Comparison of ENCODE assay signal across 24 mouse cellular contexts in the genomic region with DNA sequence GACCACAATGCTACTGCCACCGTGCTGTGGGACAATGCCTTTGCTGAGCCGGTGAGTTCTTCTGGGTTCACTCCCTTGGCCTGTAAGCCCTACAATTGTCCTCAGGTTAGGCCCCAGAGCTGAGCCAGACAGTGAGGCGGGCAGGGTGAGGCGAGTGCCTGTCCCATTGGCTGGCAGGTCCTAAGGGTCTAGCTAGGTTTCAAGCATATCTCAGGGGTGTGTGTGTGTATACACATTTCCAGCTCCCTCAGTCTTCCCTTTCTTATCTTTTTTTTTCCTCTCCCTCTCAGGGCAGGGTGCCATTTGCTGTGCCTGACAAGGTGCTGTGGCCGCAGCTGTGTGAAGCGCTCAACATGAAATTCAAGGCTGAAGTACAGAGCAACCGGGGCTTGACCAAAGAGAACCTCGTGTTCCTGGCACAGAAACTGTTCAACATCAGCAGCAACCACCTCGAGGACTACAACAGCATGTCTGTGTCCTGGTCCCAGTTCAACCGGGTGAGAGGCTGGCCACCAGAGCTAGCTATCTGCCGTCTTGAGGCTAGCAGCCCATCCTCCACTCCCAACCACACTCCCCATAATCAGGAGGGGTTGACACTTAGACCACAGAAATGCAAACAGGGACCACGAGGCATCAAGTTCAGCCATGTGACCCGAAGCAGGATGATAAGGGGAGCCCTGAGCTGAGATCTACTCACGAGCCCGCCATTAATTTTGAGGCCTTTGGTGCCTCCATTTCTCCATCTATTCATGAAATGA. TPM values are rescaled to one million over a fixed set of nuclear protein-coding genes. Genes with fewer than 3 reads are reported as not detected.
DNase-seq lines count a peak whose midpoint lies in the region; ATAC-seq and TF ChIP-seq lines count a peak whose summit lies in the region.
"Had no signal": no experiment of that assay in that cellular context is flagged by ENCODE, and none has a peak within 500 bp of the region (broad histone marks: within the 10 kb centered on the region; RNA-seq: fewer than 3 reads in every experiment).

No protein-coding gene starts in this region.

- peaks cover 85% of the 10 kb centered on the region for H3K36me3 ChIP-seq in megakaryocyte, embryonic 14.5 days (replicated peaks; ENCODE audit: low read length)
- no peaks in the 10 kb centered on the region; the same call in none of the 2 replicates for H3K36me3 ChIP-seq in liver, embryonic 14.5 days (replicated peaks; ENCODE audit: control insufficient read depth, insufficient read depth, low read depth)
- H3K36me3 ChIP-seq in stomach, embryonic 14.5 days (ENCODE audit: control insufficient read depth, insufficient read depth, low read length), result no peaks in the 10 kb centered on the region
- H3K36me3 ChIP-seq: forebrain, embryonic 15.5 days; hindbrain, embryonic 13.5 days; limb, embryonic 10.5 days; neural tube, embryonic 12.5 days had no signal

- no peak overlapping the region for H3K4me2 ChIP-seq in liver, embryonic 14.5 days (ENCODE audit: low read depth)
- no peak overlapping the region for H3K4me2 ChIP-seq in stomach, embryonic 14.5 days (replicated peaks; ENCODE audit: low read depth, low read length)
- H3K4me2 ChIP-seq: forebrain, embryonic 15.5 days; hindbrain, embryonic 13.5 days; neural tube, embryonic 12.5 days had no signal

- no peaks in the 10 kb centered on the region for H3K27me3 ChIP-seq in megakaryocyte, embryonic 14.5 days (replicated peaks)
- no peaks in the 10 kb centered on the region for H3K27me3 ChIP-seq in liver, embryonic 14.5 days (ENCODE audit: control insufficient read depth, insufficient read depth, low read length)
- H3K27me3 ChIP-seq in stomach, embryonic 14.5 days (ENCODE audit: control insufficient read depth, insufficient read depth, low read length), result no peaks in the 10 kb centered on the region
- H3K27me3 ChIP-seq: forebrain, embryonic 15.5 days; neural tube, embryonic 12.5 days; Patski had no signal

- H3K27ac ChIP-seq in liver, embryonic 14.5 days, result no peak overlapping the region; the same call in 1 of the 2 replicates
- no peak overlapping the region for H3K27ac ChIP-seq in stomach, embryonic 14.5 days (ENCODE audit: low read length)
- H3K27ac ChIP-seq: forebrain, embryonic 15.5 days; hindbrain, embryonic 13.5 days; limb, embryonic 10.5 days; neural tube, embryonic 12.5 days had no signal

- no peak for ATAC-seq in megakaryocyte, adult 5-6 weeks (ENCODE audit: poor library complexity, severe bottlenecking)
- peak; percentile 47 for ATAC-seq in erythroblast, adult 5-6 weeks (replicated peaks; ENCODE audit: low FRiP score, poor library complexity, severe bottlenecking)
- peak; percentile 72 for ATAC-seq in liver, embryonic 14.5 days (ENCODE audit: insufficient read depth)
- peak; percentile 65; the same call in 1 of the 2 replicates for ATAC-seq in stomach, embryonic 14.5 days (ENCODE audit: insufficient number of reproducible peaks, insufficient read depth, low FRiP score, low read depth)
- no peak for ATAC-seq in inflammation-experienced regulatory T-cells, adult 6 months
- ATAC-seq: forebrain, embryonic 15.5 days; Patski had no signal

- peaks cover 27% of the 10 kb centered on the region for H3K4me1 ChIP-seq in megakaryocyte, embryonic 14.5 days
- peaks cover 4 to 19% of the 10 kb centered on the region in 2 experiments for H3K4me1 ChIP-seq in liver, embryonic 14.5 days (replicated peaks; ENCODE audit: control insufficient read depth in 2 of 2, insufficient read depth in 2 of 2, low read length in 1 of 2)
- no peaks in the 10 kb centered on the region for H3K4me1 ChIP-seq in stomach, embryonic 14.5 days (ENCODE audit: control insufficient read depth, insufficient read depth, low read length)
- H3K4me1 ChIP-seq: forebrain, embryonic 15.5 days; hindbrain, embryonic 13.5 days; neural tube, embryonic 12.5 days had no signal

- H3K9ac ChIP-seq in liver, embryonic 14.5 days (replicated peaks), result no peak overlapping the region; the same call in 1 of the 2 replicates
- H3K9ac ChIP-seq in stomach, embryonic 14.5 days (replicated peaks; ENCODE audit: low read depth, low read length), result no peak overlapping the region
- H3K9ac ChIP-seq: forebrain, embryonic 15.5 days; hindbrain, embryonic 13.5 days; neural tube, embryonic 12.5 days had no signal

- no peak for TF ChIP-seq CTCF in liver, embryonic 14.5 days (IDR thresholded peaks at IDR 0.05; ENCODE audit: low read depth)

- WGBS in liver, embryonic 14.5 days (ENCODE audit: insufficient replicate concordance), result 30% methylated on average over 15 of the region's 15 CpGs
- 78% methylated on average over 15 of the region's 15 CpGs for WGBS in stomach, embryonic 14.5 days

- H3K9me3 ChIP-seq in megakaryocyte, embryonic 14.5 days, result 0 out of 2 replicates have a peak, but pooled peaks cover 6% of the 10 kb centered on the region
- no peaks in the 10 kb centered on the region for H3K9me3 ChIP-seq in liver, embryonic 14.5 days (ENCODE audit: control insufficient read depth, low read length)
- no peaks in the 10 kb centered on the region for H3K9me3 ChIP-seq in stomach, embryonic 14.5 days (ENCODE audit: control insufficient read depth, low read depth, low read length)
- H3K9me3 ChIP-seq: forebrain, embryonic 15.5 days; hindbrain, embryonic 13.5 days; limb, embryonic 10.5 days; neural tube, embryonic 12.5 days had no signal

- TF ChIP-seq EP300 in liver, embryonic 14.5 days (IDR thresholded peaks at IDR 0.05; ENCODE audit: low read depth), result no peak

- peak overlapping the region; percentile 42 for H3K4me3 ChIP-seq in megakaryocyte, embryonic 14.5 days (replicated peaks)
- no peak overlapping the region for H3K4me3 ChIP-seq in liver, embryonic 14.5 days (ENCODE audit: insufficient read depth in 1 of 2, low read depth in 2 of 2, low read length in 2 of 2)
- H3K4me3 ChIP-seq in stomach, embryonic 14.5 days (ENCODE audit: low read depth, low read length), result no peak overlapping the region
- H3K4me3 ChIP-seq: forebrain, embryonic 15.5 days; hindbrain, embryonic 13.5 days; limb, embryonic 10.5 days; neural tube, embryonic 12.5 days had no signal

- no peak for DNase-seq in liver, embryonic 14.5 days (ENCODE audit: low read depth in 3 of 3, low spot score in 3 of 3)
- DNase-seq in cerebellum, adult 11-12 months, result no peak
- DNase-seq in cerebellum, postnatal 4 days (ENCODE audit: low spot score in 2 of 2), result no peak
- DNase-seq: adrenal gland, adult 8-10 months; cerebellum, adult 2 months; cerebellum, postnatal 25 days; gastrocnemius, postnatal 10 days; heart, adult 11 months; kidney, adult 8-10 months; kidney, postnatal 10 days; lung, postnatal 10 days; midbrain, embryonic 14.5 days; right cerebral cortex, postnatal 14 days; thymus, postnatal 4 days had no signal

RNA-seq across cellular contexts. Expression of a gene that starts 20.3 kb away (rescaled TPM):
- 2.3 and 3.9 TPM in 2 replicates for polyA plus RNA-seq in megakaryocyte, embryonic 14.5 days (2012; ENCODE audit: insufficient read depth, low replicate concordance)
- 20.0 and 22.5 TPM in 2 replicates for total RNA-seq in megakaryocyte, adult 5-6 weeks (2015)
- total RNA-seq in megakaryocyte, adult 5-6 weeks (2017), result 22.5 and 23.7 TPM in 2 replicates
- total RNA-seq in erythroblast, adult 5-6 weeks (2015; ENCODE audit: low replicate concordance), result 4.8 and 7.3 TPM in 2 replicates
- 5.7 and 6.5 TPM in 2 replicates for total RNA-seq in erythroblast, adult 5-6 weeks (2017; ENCODE audit: low replicate concordance)
- 7.8 and 8.5 TPM in 2 replicates for polyA plus RNA-seq in liver, embryonic 14.5 days (2012; rRNA removed)
- 7.2 and 8.6 TPM in 2 replicates for polyA plus RNA-seq in liver, embryonic 14.5 days (2014; fragmentation: Nextera tagmentation; extraction: Ambion mirVana)
- polyA plus RNA-seq in stomach, embryonic 14.5 days (2014; fragmentation: Nextera tagmentation; extraction: Ambion mirVana), result 7.3 and 8.3 TPM in 2 replicates
- polyA plus RNA-seq in inflammation-experienced regulatory T-cells, adult 6 months (2017; shearing (Covaris generic)), result 10 to 100 TPM; 31.2 to 34.1 (median 31.3) TPM

RNA-seq across cellular contexts. Expression of a gene that starts 29.0 kb away (rescaled TPM):
- 5.7 and 12.8 TPM in 2 replicates for polyA plus RNA-seq in megakaryocyte, embryonic 14.5 days (2012; ENCODE audit: insufficient read depth, low replicate concordance)
- 40.9 and 47.6 TPM in 2 replicates for total RNA-seq in megakaryocyte, adult 5-6 weeks (2015)
- 50.6 and 53.2 TPM in 2 replicates for total RNA-seq in megakaryocyte, adult 5-6 weeks (2017)
- 6.9 and 14.8 TPM in 2 replicates for total RNA-seq in erythroblast, adult 5-6 weeks (2015; ENCODE audit: low replicate concordance)
- 6.7 and 10.3 TPM in 2 replicates for total RNA-seq in erythroblast, adult 5-6 weeks (2017; ENCODE audit: low replicate concordance)
- polyA plus RNA-seq in liver, embryonic 14.5 days (2012; rRNA removed), result 10.6 and 12.4 TPM in 2 replicates
- polyA plus RNA-seq in liver, embryonic 14.5 days (2014; fragmentation: Nextera tagmentation; extraction: Ambion mirVana), result 16.4 and 19.3 TPM in 2 replicates
- polyA plus RNA-seq in stomach, embryonic 14.5 days (2014; fragmentation: Nextera tagmentation; extraction: Ambion mirVana), result 24.6 and 26.8 TPM in 2 replicates
- 10 to 100 TPM; 25.2 to 40.4 (median 33.7) TPM for polyA plus RNA-seq in inflammation-experienced regulatory T-cells, adult 6 months (2017; shearing (Covaris generic))

RNA-seq across cellular contexts. Expression of a gene that starts 59.8 kb away (rescaled TPM):
- 63.3 and 82.6 TPM in 2 replicates for polyA plus RNA-seq in megakaryocyte, embryonic 14.5 days (2012; ENCODE audit: insufficient read depth, low replicate concordance)
- 61.5 and 79.5 TPM in 2 replicates for total RNA-seq in megakaryocyte, adult 5-6 weeks (2015)
- total RNA-seq in megakaryocyte, adult 5-6 weeks (2017), result 103 and 184 TPM in 2 replicates
- total RNA-seq in erythroblast, adult 5-6 weeks (2015; ENCODE audit: low replicate concordance), result 16.7 and 43.4 TPM in 2 replicates
- total RNA-seq in erythroblast, adult 5-6 weeks (2017; ENCODE audit: low replicate concordance), result 37.8 and 51.4 TPM in 2 replicates
- 15.0 and 17.7 TPM in 2 replicates for polyA plus RNA-seq in liver, embryonic 14.5 days (2012; rRNA removed)
- polyA plus RNA-seq in liver, embryonic 14.5 days (2014; fragmentation: Nextera tagmentation; extraction: Ambion mirVana), result 27.2 and 27.4 TPM in 2 replicates
- polyA plus RNA-seq in stomach, embryonic 14.5 days (2014; fragmentation: Nextera tagmentation; extraction: Ambion mirVana), result 43.5 and 44.8 TPM in 2 replicates
- polyA plus RNA-seq in inflammation-experienced regulatory T-cells, adult 6 months (2017; shearing (Covaris generic)), result 100 to 1,000 TPM in 1 of 3 experiments, 10 to 100 TPM in 2; 79.3 to 111 (median 99.2) TPM

Comparison
In these comparisons a context has a peak if more than half of its experiments do, and no peak if none do; other contexts are left out.
1. ATAC-seq: peak in erythroblast, adult 5-6 weeks (single experiment), liver, embryonic 14.5 days (single experiment) and stomach, embryonic 14.5 days (single experiment); none in megakaryocyte, adult 5-6 weeks (single experiment) and inflammation-experienced regulatory T-cells, adult 6 months (single experiment).